Mouse (Mus musculus) midbrain, embryonic 14.5 days (tissue): ENCODE data around the gene Tox2. TPM values are rescaled to one million over a fixed set of nuclear protein-coding genes. Genes with fewer than 3 reads are reported as not detected.

Experiments
- ATAC-seq: fragments of 200-750 bp; cut with Nextera tagmentation; 2 replicates; pipeline ENCODE4 v1.8.0; 2017; ENCODE audit warnings: moderate number of reproducible peaks, moderate library complexity; ENCODE audit not compliant: low FRiP score, low TSS enrichment
- DNase-seq: peaks from one replicate; pipeline ENCODE4 v3.0.0-alpha.2; 2015
- H3K27ac ChIP-seq: fragments of 300-500 bp; sonication (generic); replicated peaks from 2 replicates; pipeline ENCODE4 v1.5.1; 2014; ENCODE audit warnings: mild to moderate bottlenecking, low read depth, low read length, moderate library complexity
- H3K27me3 ChIP-seq: fragments of 300-500 bp; sonication (generic); 2 replicates; pipeline ENCODE4 v1.6.1; 2014; ENCODE audit warnings: low read length, control low read depth, mixed read lengths; ENCODE audit not compliant: control insufficient read depth, insufficient read depth
- H3K36me3 ChIP-seq: fragments of 300-500 bp; sonication (generic); 2 replicates; pipeline ENCODE4 v1.6.1; 2014; ENCODE audit warnings: low read length, control low read depth; ENCODE audit not compliant: control insufficient read depth, insufficient read depth
- H3K4me1 ChIP-seq: fragments of 300-500 bp; sonication (generic); 2 replicates; pipeline ENCODE4 v1.6.1; 2014; ENCODE audit warnings: mild to moderate bottlenecking, antibody characterized with exemption, low read length, control low read depth; ENCODE audit not compliant: control insufficient read depth, insufficient read depth
- H3K4me2 ChIP-seq: fragments of 300-500 bp; sonication (generic); 2 replicates; pipeline ENCODE4 v1.6.1; 2014; ENCODE audit warnings: mild to moderate bottlenecking, low read length, moderate library complexity
- H3K4me3 ChIP-seq: fragments of 300-500 bp; sonication (generic); replicated peaks from 2 replicates; pipeline ENCODE4 v1.5.1; 2014; ENCODE audit warnings: low read depth, low read length
- H3K9ac ChIP-seq: fragments of 300-500 bp; sonication (generic); replicated peaks from 2 replicates; pipeline ENCODE4 v1.6.1; 2014; ENCODE audit warnings: mild to moderate bottlenecking, low read length, moderate library complexity
- H3K9me3 ChIP-seq: fragments of 300-500 bp; sonication (generic); 2 replicates; pipeline ENCODE4 v1.6.1; 2016; ENCODE audit warnings: low read length, control low read depth, mixed read lengths; ENCODE audit not compliant: control insufficient read depth
- WGBS: fragments of 180-500 bp; shearing (Covaris S2); extraction: QIAGEN DNeasy Blood & Tissue Kit; methylation state at CpG from one replicate; pipeline ENCODE4 v1.1.7; 2014; 5-methylcytosine and 5-hydroxymethylcytosine counted together
- polyA plus RNA-seq: library from polyadenylated mRNA; unstranded; fragments of >200 nt; fragmentation: Nextera tagmentation; extraction: Ambion mirVana; gene quantifications from 2 replicates; pipeline ENCODE4 v1.2.1, GENCODE M21; 2014

Gene Tox2
- polyA plus RNA-seq, 1 experiment from 2014 or later: 46.8 TPM

DNA sequence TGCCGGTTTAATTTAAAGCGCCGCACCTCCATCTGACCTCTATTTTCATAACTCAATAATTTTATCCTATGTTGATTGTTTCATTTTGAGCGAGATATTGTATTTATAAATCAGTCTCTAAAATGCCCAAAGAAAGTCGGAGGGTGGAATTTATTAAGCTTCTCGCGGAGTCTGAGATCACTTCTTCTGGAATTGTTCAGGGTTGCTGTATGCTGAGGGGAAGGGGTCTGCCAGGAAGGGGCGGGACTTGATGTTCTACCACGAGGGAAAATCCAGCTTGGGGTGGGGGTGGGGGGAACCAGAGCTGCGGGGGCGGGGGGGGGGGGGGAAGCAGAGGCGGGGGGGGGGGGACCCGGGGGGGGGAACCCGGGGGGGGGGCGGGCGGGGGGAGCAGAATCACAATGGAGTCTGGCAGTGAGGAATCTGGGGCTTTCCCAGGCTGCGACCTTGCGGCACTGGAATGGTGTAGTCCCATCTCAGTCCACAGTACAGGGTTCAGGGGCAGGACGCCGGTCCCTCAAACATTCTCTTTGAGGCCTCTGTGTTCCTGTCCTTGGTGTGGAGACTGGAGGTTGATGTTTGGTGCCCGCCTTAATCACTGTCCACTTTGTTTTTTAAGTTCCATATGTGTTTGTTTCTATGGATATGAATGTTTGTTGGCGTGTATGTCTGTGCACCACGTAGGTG is 77.9 kb downstream of the Tox2 start:
- Histone ChIP-seq H3K4me1 (peaks cover 21% of the 10 kb centered on the region), H3K27ac (no peak overlapping the region; the same call in 1 of the 2 replicates), H3K9ac (no peak overlapping the region), H3K36me3 (no peaks in the 10 kb centered on the region), H3K4me2 (no peak overlapping the region), H3K9me3 (no peaks in the 10 kb centered on the region), H3K27me3 (no peaks in the 10 kb centered on the region), H3K4me3 (no peak overlapping the region)
- ATAC-seq (no peak), DNase-seq (no peak)
- WGBS: 69% methylated on average over 15 of the region's 23 CpGs

DNA sequence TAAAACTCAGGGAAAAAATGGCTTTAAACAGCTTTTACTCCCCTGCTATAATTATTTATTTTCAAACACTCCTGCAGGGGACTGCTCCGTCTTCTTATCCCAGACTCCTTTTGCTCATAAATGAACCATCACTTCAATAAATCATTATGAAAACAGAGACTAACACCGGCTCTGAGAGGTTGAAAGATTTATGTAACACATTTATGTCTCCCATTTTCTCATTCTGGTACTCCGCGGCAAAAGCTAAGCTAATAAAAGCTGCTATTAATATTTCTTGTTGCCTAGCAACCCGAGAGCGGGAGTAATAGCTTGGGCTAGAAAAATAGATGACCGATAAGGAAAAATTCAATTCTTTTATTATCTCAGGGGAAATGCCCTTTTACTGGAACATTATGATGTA is 81.9 kb downstream of the Tox2 start:
- Histone ChIP-seq H3K4me2 (peak overlapping the region; percentile 8; the same call in 1 of the 2 replicates), H3K4me3 (no peak overlapping the region), H3K27ac (peak overlapping the region; percentile 85), H3K9ac (no peak overlapping the region), H3K4me1 (peaks cover 30% of the 10 kb centered on the region), H3K36me3 (no peaks in the 10 kb centered on the region), H3K9me3 (no peaks in the 10 kb centered on the region), H3K27me3 (no peaks in the 10 kb centered on the region)
- ATAC-seq (no peak), DNase-seq (peak; percentile 78)
- WGBS: 50% methylated on average over 7 of the region's 7 CpGs

DNA sequence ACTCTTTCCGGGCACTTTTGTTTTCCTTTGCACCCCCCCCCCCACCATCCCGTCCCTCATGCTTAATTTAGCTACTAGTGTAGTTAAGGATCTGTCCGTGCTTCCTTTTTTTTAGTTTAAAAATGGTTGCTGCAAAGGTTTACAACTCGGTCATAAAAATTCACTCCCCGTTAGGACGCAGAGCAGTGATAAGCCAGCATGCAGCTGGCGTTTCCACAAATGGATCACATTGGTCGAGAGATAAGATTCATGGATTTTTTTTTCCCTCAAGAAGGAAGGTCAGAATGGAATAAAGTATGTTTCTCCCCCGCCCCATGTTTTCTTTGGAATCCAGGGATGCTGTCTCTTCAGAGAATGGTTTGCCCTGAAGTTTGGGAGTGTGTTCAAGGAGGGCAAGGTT is 82.4 kb downstream of the Tox2 start:
- Histone ChIP-seq H3K4me2 (peak overlapping the region; percentile 8; the same call in 1 of the 2 replicates), H3K9me3 (no peaks in the 10 kb centered on the region)
- ATAC-seq: no peak

DNA sequence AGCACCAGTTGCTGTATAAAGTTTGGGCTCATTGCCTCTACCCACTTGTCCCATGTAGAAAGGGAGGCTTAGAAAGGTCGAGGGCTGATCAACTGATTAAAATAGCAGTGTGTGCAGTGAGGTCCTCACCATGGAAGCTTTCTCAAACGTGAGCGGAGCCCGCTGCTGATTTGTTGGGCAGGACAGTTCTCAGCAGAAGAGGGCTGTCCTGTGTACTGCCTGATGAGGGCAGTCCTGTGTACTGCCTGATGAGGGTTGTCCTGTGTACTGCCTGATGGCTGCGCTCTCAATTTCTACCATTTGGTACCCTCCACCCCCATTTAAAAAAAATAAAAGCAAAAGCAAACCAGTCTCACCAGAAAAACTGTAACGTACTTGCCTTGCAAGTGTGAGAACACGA is 82.8 kb downstream of the Tox2 start:
- Histone ChIP-seq H3K4me2 (no peak overlapping the region), H3K9me3 (no peaks in the 10 kb centered on the region), H3K27ac (peak overlapping the region; percentile 85), H3K9ac (no peak overlapping the region), H3K27me3 (no peaks in the 10 kb centered on the region), H3K36me3 (no peaks in the 10 kb centered on the region), H3K4me3 (no peak overlapping the region), H3K4me1 (peaks cover 30% of the 10 kb centered on the region)
- DNase-seq (no peak), ATAC-seq (no peak)
- 57% methylated on average over 7 of the region's 7 CpGs for WGBS

More for the DNA sequence above, 82.4 kb downstream of the Tox2 start:
- H3K36me3 ChIP-seq: no peaks in the 10 kb centered on the region
- no peak for DNase-seq
- 66% methylated on average over 9 of the region's 9 CpGs for WGBS
- H3K27me3 ChIP-seq: no peaks in the 10 kb centered on the region
- H3K27ac ChIP-seq: peak overlapping the region; percentile 85
- H3K9ac ChIP-seq: no peak overlapping the region
- H3K4me1 ChIP-seq: peaks cover 30% of the 10 kb centered on the region
- H3K4me3 ChIP-seq: no peak overlapping the region

DNA sequence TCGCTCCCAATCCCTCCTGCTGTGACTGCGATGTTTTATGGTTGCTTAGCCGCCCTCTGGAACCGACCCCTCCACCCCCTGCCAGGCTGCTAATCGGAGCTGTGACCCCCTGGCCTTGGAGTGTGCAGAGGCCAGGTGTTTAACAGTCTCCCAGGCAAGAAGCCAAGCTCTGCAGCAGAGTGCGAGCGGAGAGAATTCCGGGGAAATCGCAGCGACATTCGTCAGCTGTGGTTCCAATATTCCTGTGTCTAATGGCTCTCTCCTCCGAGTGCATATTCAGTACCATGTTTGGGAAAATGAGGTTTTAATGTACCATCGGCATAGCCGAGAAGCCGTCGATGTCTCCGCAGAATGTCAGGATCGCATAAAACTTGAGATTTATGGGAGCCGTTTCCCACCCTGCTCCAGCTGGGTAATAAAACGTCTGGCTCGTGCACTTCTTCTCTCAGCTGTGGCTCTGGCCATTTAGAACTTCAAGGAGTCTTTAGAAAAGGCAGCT is 86.0 kb downstream of the Tox2 start:
- H3K4me2 ChIP-seq: peak overlapping the region; percentile 28
- H3K4me1 ChIP-seq: peaks cover 24% of the 10 kb centered on the region
- no peak overlapping the region for H3K9ac ChIP-seq
- peak; percentile 66 for DNase-seq
- H3K36me3 ChIP-seq: no peaks in the 10 kb centered on the region
- ATAC-seq: no peak
- no peaks in the 10 kb centered on the region for H3K9me3 ChIP-seq
- H3K27ac ChIP-seq: no peak overlapping the region
- no peaks in the 10 kb centered on the region for H3K27me3 ChIP-seq
- 20% methylated on average over 21 of the region's 21 CpGs for WGBS
- H3K4me3 ChIP-seq: no peak overlapping the region

DNA sequence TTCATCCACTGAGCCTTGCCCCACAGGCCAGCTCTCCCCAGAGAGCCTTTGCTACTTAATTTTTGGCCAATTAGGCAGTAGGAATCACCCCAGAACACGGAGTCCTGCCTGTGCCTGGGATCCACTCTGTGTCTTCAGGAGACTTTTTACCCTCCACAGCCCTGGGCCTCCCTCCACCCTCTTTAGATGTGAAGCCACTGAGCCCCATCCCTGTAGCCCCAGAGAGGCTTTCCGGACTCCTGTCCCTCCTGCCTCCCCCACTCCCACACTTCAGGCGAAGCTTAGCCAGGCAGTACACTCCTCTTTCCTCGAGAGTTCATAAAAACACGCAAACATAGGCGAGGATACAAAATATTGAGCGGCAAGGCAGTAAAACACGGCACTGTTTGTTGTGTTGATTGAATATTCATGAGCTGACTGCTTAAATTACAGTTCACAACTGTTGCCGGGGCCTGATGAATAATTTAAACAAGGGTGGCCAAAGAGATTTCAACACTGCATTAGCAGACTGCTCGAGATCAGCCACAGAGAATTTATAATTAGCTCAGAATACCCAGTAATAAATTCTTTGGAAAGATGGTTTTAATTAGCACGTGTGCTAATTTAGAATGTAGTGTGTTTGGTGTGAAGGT is 94.2 kb downstream of the Tox2 start:
- Histone ChIP-seq H3K4me2 (peak overlapping the region; percentile 5), H3K4me1 (peaks cover 46% of the 10 kb centered on the region), H3K9ac (no peak overlapping the region), H3K9me3 (no peaks in the 10 kb centered on the region), H3K36me3 (no peaks in the 10 kb centered on the region), H3K27me3 (no peaks in the 10 kb centered on the region), H3K4me3 (no peak overlapping the region), H3K27ac (peak overlapping the region; percentile 64; the same call in 1 of the 2 replicates)
- DNase-seq (peak; percentile 79), ATAC-seq (peak; percentile 65)
- 9% methylated on average over 11 of the region's 11 CpGs for WGBS

DNA sequence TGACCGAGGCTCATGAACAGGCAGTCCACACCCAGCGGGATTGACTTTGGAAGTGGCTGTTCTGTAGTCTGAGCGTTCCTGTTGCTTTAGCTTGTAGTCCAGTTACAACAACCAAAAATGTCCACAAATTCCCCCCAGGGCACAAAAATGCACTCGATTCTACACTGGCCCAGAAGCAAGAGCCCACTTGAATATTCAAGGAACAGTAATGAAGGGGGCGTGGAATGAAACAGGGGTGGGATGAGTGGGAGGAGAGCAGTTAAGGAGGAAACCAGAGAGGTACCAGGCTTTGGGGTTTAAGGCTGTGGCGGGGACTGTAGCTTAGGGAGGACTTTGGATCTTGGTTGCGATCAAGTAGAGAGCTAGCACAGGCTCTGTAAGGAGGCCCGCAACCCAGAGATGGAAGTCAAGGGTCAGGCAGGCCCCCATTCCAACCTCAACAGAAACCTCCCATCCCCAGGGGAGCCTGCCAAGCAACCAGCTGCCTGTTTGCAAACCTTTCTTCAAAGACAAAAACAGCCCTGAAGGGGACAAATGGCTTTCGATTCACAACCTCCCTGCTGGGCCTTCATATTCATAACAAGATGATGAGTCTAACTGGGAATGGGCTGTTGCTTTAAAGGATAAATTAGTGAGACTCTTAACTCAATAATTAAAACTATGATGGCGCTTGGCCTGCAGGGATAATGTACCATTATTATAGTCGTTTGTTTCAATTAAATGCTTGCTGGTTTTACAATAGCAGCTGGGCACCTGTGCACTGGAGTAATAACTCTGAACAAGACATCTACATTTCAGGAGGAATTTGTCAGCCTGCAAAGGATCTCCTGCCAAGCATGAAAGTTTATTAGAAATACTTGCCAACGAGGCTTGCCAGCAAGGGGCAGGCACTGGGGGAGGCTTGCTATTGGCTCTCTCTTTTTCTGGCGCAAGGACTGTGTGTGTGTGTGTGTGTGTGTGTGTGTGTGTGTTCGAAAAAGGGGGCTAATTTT is 97.4 kb downstream of the Tox2 start:
- Histone ChIP-seq H3K27ac (peak overlapping the region; percentile 55; the same call in 1 of the 2 replicates), H3K9me3 (no peaks in the 10 kb centered on the region), H3K4me1 (peaks cover 52% of the 10 kb centered on the region), H3K9ac (no peak overlapping the region), H3K4me2 (no peak overlapping the region), H3K36me3 (no peaks in the 10 kb centered on the region), H3K4me3 (no peak overlapping the region), H3K27me3 (0 out of 2 replicates have a peak, but pooled peaks cover 6% of the 10 kb centered on the region)
- ATAC-seq: peak; percentile 32; the same call in 1 of the 2 replicates
- WGBS: 29% methylated on average over 14 of the region's 14 CpGs
- peak; percentile 72 for DNase-seq

DNA sequence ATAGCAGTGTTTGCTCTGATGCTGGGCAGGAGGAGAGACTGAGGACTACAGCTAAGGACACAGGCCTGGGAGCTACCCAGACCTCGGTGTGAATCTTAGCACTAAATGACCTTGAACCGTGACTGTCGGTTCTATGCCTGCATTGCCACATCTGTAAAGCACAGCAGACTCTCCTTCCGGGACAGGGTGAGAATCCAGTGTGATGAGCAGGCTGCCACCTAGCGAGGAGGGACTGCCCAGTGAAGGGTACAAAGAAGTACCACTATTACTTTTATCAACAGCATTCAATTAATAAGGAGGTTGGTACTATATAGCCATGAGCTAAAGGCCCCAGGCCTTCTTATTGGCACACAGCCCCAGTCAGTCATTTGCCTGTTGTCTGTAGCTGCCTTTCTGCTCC is 98.7 kb downstream of the Tox2 start:
- H3K4me1 ChIP-seq: peaks cover 44% of the 10 kb centered on the region
- no peaks in the 10 kb centered on the region for H3K36me3 ChIP-seq
- H3K27me3 ChIP-seq: 0 out of 2 replicates have a peak, but pooled peaks cover 6% of the 10 kb centered on the region
- H3K4me3 ChIP-seq: no peak overlapping the region
- DNase-seq (no peak), ATAC-seq (no peak)
- H3K4me2 ChIP-seq: no peak overlapping the region
- WGBS: 54% methylated on average over 5 of the region's 5 CpGs
- H3K9ac ChIP-seq: no peak overlapping the region
- H3K27ac ChIP-seq: 0 out of 2 replicates have a peak overlapping the region, but pooled peaks have one; percentile 6
- H3K9me3 ChIP-seq: no peaks in the 10 kb centered on the region
